Mouse (Mus musculus): ENCODE results near the gene Slc41a2. TPM values are rescaled to one million over a fixed set of nuclear protein-coding genes. Genes with fewer than 3 reads are reported as not detected.

Slc41a2 gene
- polyA plus RNA-seq, 1 experiment from 2014 or later: 11.1 TPM

- Histone ChIP-seq H3K9me3 (no peaks in the 10 kb centered on the region), H3K4me2 (no peak overlapping the region), H3K27me3 (replicated peaks) (no peaks in the 10 kb centered on the region), H3K4me1 (peaks cover 26% of the 10 kb centered on the region), H3K4me3 (no peak overlapping the region), H3K9ac (no peak overlapping the region), H3K36me3 (replicated peaks) (no peaks in the 10 kb centered on the region), H3K27ac (no peak overlapping the region)
- WGBS: 62% methylated on average over 6 of the region's 6 CpGs
- no peak for ATAC-seq (replicated peaks)
Measured at GRCm38 (mm10) chr10:83244131-83244530, 93.6 kb downstream of the Slc41a2 start.

GRCm38 (mm10) chr10:83242106-83242686 is 95.5 kb downstream of the Slc41a2 start:
- Histone ChIP-seq H3K27me3 (replicated peaks) (no peaks in the 10 kb centered on the region), H3K4me3 (no peak overlapping the region), H3K4me2 (peak overlapping the region; percentile 26; the same call in 1 of the 2 replicates), H3K9me3 (no peaks in the 10 kb centered on the region), H3K9ac (no peak overlapping the region), H3K36me3 (replicated peaks) (no peaks in the 10 kb centered on the region), H3K27ac (peak overlapping the region; percentile 67), H3K4me1 (peaks cover 26% of the 10 kb centered on the region)
- ATAC-seq (replicated peaks): peak; percentile 68
- 13% methylated on average over 11 of the region's 11 CpGs for WGBS

- Histone ChIP-seq H3K27ac (no peak overlapping the region), H3K27me3 (replicated peaks) (no peaks in the 10 kb centered on the region), H3K9ac (no peak overlapping the region), H3K4me1 (no peaks in the 10 kb centered on the region), H3K4me2 (no peak overlapping the region), H3K36me3 (replicated peaks) (0 out of 2 replicates have a peak, but pooled peaks cover 6% of the 10 kb centered on the region), H3K4me3 (no peak overlapping the region), H3K9me3 (no peaks in the 10 kb centered on the region)
- WGBS: 66% methylated on average over 4 of the region's 4 CpGs
- no peak for ATAC-seq (replicated peaks)
Measured at GRCm38 (mm10) chr10:83234391-83234790, 103.3 kb downstream of the Slc41a2 start.

DNA sequence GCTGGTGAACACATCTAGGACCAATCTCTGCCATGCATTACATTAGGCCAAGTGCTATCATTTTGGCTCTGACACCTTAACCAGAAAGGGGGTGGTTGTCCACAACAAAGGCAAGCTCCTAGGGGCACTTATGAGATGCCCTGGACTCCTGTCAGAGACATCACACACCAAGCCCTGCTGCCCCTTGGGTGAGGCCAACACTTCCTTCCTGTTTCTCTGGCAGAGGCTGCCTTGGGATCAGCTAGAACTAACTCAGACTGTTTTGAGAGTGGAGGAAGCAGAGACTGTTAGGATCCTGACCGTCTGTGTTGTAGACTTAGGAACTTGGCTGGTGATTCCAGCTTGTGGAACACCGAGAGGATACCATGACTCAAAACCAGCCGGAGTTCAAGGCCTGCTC is 103.7 kb downstream of the Slc41a2 start:
- 86% methylated on average over 3 of the region's 3 CpGs for WGBS
- H3K27ac ChIP-seq: no peak overlapping the region

GRCm38 (mm10) chr10:83228626-83229025 is 109.1 kb downstream of the Slc41a2 start:
- no peak overlapping the region for H3K9ac ChIP-seq
- no peak overlapping the region for H3K4me3 ChIP-seq
- no peak for ATAC-seq (replicated peaks)
- H3K27me3 ChIP-seq (replicated peaks): no peaks in the 10 kb centered on the region
- H3K9me3 ChIP-seq: no peaks in the 10 kb centered on the region
- 0 out of 2 replicates have a peak, but pooled peaks cover 6% of the 10 kb centered on the region for H3K36me3 ChIP-seq (replicated peaks)
- H3K27ac ChIP-seq: no peak overlapping the region
- H3K4me2 ChIP-seq: no peak overlapping the region
- WGBS: 89% methylated on average over 4 of the region's 4 CpGs
- no peaks in the 10 kb centered on the region for H3K4me1 ChIP-seq

More for the DNA sequence above, 103.7 kb downstream of the Slc41a2 start:
- Histone ChIP-seq H3K4me3 (no peak overlapping the region), H3K36me3 (replicated peaks) (0 out of 2 replicates have a peak, but pooled peaks cover 6% of the 10 kb centered on the region), H3K4me1 (no peaks in the 10 kb centered on the region), H3K27me3 (replicated peaks) (no peaks in the 10 kb centered on the region), H3K9ac (no peak overlapping the region), H3K9me3 (no peaks in the 10 kb centered on the region), H3K4me2 (no peak overlapping the region)
- no peak for ATAC-seq (replicated peaks)

DNA sequence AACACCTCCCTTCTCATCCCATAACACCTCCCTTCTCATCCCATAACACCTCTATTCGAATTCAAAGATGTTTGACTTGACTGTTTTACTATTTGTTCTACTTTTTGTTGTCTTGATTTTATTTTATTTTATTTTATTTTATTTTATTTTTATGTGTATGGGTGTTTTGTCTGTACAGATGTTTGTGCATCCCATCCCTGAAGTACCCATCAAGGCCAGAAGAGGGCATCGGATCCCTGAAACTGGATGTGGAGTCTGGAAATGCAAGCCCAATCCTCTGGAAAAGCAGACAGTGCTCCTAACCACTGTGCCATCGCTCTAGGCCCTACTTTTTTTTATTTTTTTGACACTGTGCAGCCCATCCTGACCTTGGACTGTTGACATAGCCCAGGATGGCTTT is 112.7 kb downstream of the Slc41a2 start:
- no peaks in the 10 kb centered on the region for H3K27me3 ChIP-seq (replicated peaks)
- H3K27ac ChIP-seq: no peak overlapping the region
- H3K4me3 ChIP-seq: no peak overlapping the region
- WGBS: 45% methylated on average over 3 of the region's 3 CpGs
- H3K36me3 ChIP-seq (replicated peaks): 0 out of 2 replicates have a peak, but pooled peaks cover 4% of the 10 kb centered on the region
- H3K9me3 ChIP-seq: no peaks in the 10 kb centered on the region
- H3K4me1 ChIP-seq: no peaks in the 10 kb centered on the region
- no peak overlapping the region for H3K9ac ChIP-seq
- ATAC-seq (replicated peaks): no peak
- H3K4me2 ChIP-seq: no peak overlapping the region

GRCm38 (mm10) chr10:83220847-83221246 is 116.8 kb downstream of the Slc41a2 start:
- Histone ChIP-seq H3K9ac (no peak overlapping the region), H3K36me3 (replicated peaks) (no peaks in the 10 kb centered on the region), H3K4me1 (no peaks in the 10 kb centered on the region), H3K27ac (no peak overlapping the region), H3K4me3 (no peak overlapping the region), H3K9me3 (no peaks in the 10 kb centered on the region), H3K27me3 (replicated peaks) (no peaks in the 10 kb centered on the region), H3K4me2 (no peak overlapping the region)
- no peak for ATAC-seq (replicated peaks)
- WGBS: 85% methylated on average over 3 of the region's 3 CpGs

GRCm38 (mm10) chr10:83220217-83220616 is 117.5 kb downstream of the Slc41a2 start:
- Histone ChIP-seq H3K36me3 (replicated peaks) (no peaks in the 10 kb centered on the region), H3K4me3 (no peak overlapping the region), H3K9me3 (no peaks in the 10 kb centered on the region), H3K27me3 (replicated peaks) (no peaks in the 10 kb centered on the region), H3K4me2 (no peak overlapping the region), H3K4me1 (no peaks in the 10 kb centered on the region), H3K27ac (no peak overlapping the region), H3K9ac (no peak overlapping the region)
- no peak for ATAC-seq (replicated peaks)
- WGBS: 84% methylated on average over 10 of the region's 10 CpGs

GRCm38 (mm10) chr10:83219729-83220128 is 118.0 kb downstream of the Slc41a2 start:
- Histone ChIP-seq H3K4me2 (no peak overlapping the region), H3K9me3 (no peaks in the 10 kb centered on the region), H3K4me1 (no peaks in the 10 kb centered on the region), H3K9ac (no peak overlapping the region), H3K27ac (no peak overlapping the region), H3K4me3 (no peak overlapping the region), H3K27me3 (replicated peaks) (no peaks in the 10 kb centered on the region), H3K36me3 (replicated peaks) (no peaks in the 10 kb centered on the region)
- ATAC-seq (replicated peaks): peak; percentile 73
- 25% methylated on average over 12 of the region's 12 CpGs for WGBS

DNA sequence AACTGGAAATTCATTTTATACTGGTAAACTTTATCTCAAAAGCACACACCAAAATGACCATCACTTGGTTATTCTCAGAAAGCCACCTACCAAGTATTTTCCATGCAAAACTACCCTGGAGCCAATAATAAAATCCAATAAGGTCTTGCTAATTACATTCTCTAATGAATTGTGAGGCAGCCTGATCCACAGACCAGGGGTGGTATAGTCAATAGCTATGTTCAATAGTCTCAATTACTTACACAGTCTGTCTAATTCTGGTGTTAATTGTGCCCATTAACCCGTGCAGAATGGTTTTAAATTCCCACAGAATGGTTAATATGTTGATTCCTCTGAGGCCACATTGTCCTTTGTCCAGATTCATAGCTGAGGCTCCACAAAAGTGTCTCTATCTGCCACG is 118.9 kb downstream of the Slc41a2 start:
- no peak overlapping the region for H3K9ac ChIP-seq
- H3K4me1 ChIP-seq: no peaks in the 10 kb centered on the region
- H3K9me3 ChIP-seq: no peaks in the 10 kb centered on the region
- 48% methylated on average over 2 of the region's 2 CpGs for WGBS
- no peaks in the 10 kb centered on the region for H3K27me3 ChIP-seq (replicated peaks)
- no peaks in the 10 kb centered on the region for H3K36me3 ChIP-seq (replicated peaks)
- H3K4me2 ChIP-seq: no peak overlapping the region
- no peak overlapping the region for H3K27ac ChIP-seq
- no peak for ATAC-seq (replicated peaks)
- H3K4me3 ChIP-seq: no peak overlapping the region

GRCm38 (mm10) chr10:83217256-83217655 is 120.4 kb downstream of the Slc41a2 start:
- H3K9me3 ChIP-seq: no peaks in the 10 kb centered on the region
- H3K36me3 ChIP-seq (replicated peaks): no peaks in the 10 kb centered on the region
- H3K27me3 ChIP-seq (replicated peaks): no peaks in the 10 kb centered on the region
- H3K9ac ChIP-seq: no peak overlapping the region
- no peaks in the 10 kb centered on the region for H3K4me1 ChIP-seq
- no peak overlapping the region for H3K4me2 ChIP-seq
- H3K27ac ChIP-seq: no peak overlapping the region
- ATAC-seq (replicated peaks): no peak
- no peak overlapping the region for H3K4me3 ChIP-seq
- 77% methylated on average over 5 of the region's 5 CpGs for WGBS

- ATAC-seq (replicated peaks): no peak
- Histone ChIP-seq H3K9ac (no peak overlapping the region), H3K4me1 (no peaks in the 10 kb centered on the region), H3K9me3 (no peaks in the 10 kb centered on the region), H3K27ac (no peak overlapping the region), H3K27me3 (replicated peaks) (no peaks in the 10 kb centered on the region), H3K36me3 (replicated peaks) (no peaks in the 10 kb centered on the region), H3K4me3 (no peak overlapping the region), H3K4me2 (no peak overlapping the region)
- WGBS: 84% methylated on average over 5 of the region's 5 CpGs
Measured at GRCm38 (mm10) chr10:83215559-83215958, 122.1 kb downstream of the Slc41a2 start.

- Histone ChIP-seq H3K27ac (no peak overlapping the region), H3K4me3 (no peak overlapping the region), H3K9ac (no peak overlapping the region), H3K4me2 (no peak overlapping the region), H3K9me3 (no peaks in the 10 kb centered on the region), H3K27me3 (replicated peaks) (no peaks in the 10 kb centered on the region), H3K36me3 (replicated peaks) (no peaks in the 10 kb centered on the region), H3K4me1 (peaks cover 4% of the 10 kb centered on the region; the same call in 1 of the 2 replicates)
- 96% methylated on average over 4 of the region's 4 CpGs for WGBS
- no peak for ATAC-seq (replicated peaks)
Measured at GRCm38 (mm10) chr10:83212618-83213017, 125.1 kb downstream of the Slc41a2 start.

All from midbrain, embryonic 15.5 days (tissue).